Mouse (Mus musculus) forebrain, postnatal 0 days (tissue): ENCODE results near the gene Sobp. TPM values are rescaled to one million over a fixed set of nuclear protein-coding genes. Genes with fewer than 3 reads are reported as not detected.

ENCODE experiments used
- ATAC-seq: fragments of 200-750 bp; cut with Nextera tagmentation; 2 replicates; pipeline ENCODE4 v1.8.0; 2017; ENCODE audit warnings: mild to moderate bottlenecking, moderate library complexity
- DNase-seq: peaks from one replicate; pipeline ENCODE4 v3.0.0-alpha.2; 2015
- H3K27ac ChIP-seq: fragments of 300-500 bp; sonication (generic); 2 replicates; pipeline ENCODE4 v1.5.1; 2014; ENCODE audit warnings: low read depth, mild to moderate bottlenecking, antibody characterized with exemption, low read length, moderate library complexity, mixed read lengths
- H3K27me3 ChIP-seq: fragments of 300-500 bp; sonication (generic); 2 replicates; pipeline ENCODE4 v1.6.1; 2014; ENCODE audit warnings: mild to moderate bottlenecking, low read length, mixed read lengths; ENCODE audit not compliant: insufficient read depth
- H3K36me3 ChIP-seq: fragments of 300-500 bp; sonication (generic); 2 replicates; pipeline ENCODE4 v1.6.1; 2014; ENCODE audit warnings: mild to moderate bottlenecking, moderate library complexity; ENCODE audit not compliant: insufficient read depth
- H3K4me1 ChIP-seq: fragments of 300-500 bp; sonication (generic); 2 replicates; pipeline ENCODE4 v1.6.1; 2014; ENCODE audit warnings: antibody characterized with exemption; ENCODE audit not compliant: insufficient read depth
- H3K4me2 ChIP-seq: fragments of 300-500 bp; sonication (generic); 2 replicates; pipeline ENCODE4 v1.6.1; 2014; ENCODE audit warnings: low read depth, mild to moderate bottlenecking, moderate library complexity
- H3K4me3 ChIP-seq: fragments of 300-500 bp; sonication (generic); 2 replicates; pipeline ENCODE4 v1.5.1; 2014; ENCODE audit warnings: low read depth, low read length, mixed read lengths
- H3K9ac ChIP-seq: fragments of 300-500 bp; sonication (generic); 2 replicates; pipeline ENCODE4 v1.6.1; 2014; ENCODE audit warnings: mild to moderate bottlenecking
- H3K9me3 ChIP-seq: fragments of 300-500 bp; sonication (generic); 2 replicates; pipeline ENCODE4 v1.6.1; 2016; ENCODE audit warnings: low read length
- CTCF ChIP-seq: sonication (generic); IDR thresholded peaks from 2 replicates; pipeline ENCODE4 v1.5.1; 2016; ENCODE audit warnings: antibody characterized with exemption, control low read depth, low read depth
- WGBS: fragments of 180-500 bp; shearing (Covaris S2); extraction: QIAGEN DNeasy Blood & Tissue Kit; methylation state at CpG from one replicate; pipeline ENCODE4 v1.1.7; 2014; 5-methylcytosine and 5-hydroxymethylcytosine counted together
- polyA plus RNA-seq: library from polyadenylated mRNA; unstranded; fragments of >200 nt; fragmentation: Nextera tagmentation; extraction: Ambion mirVana; gene quantifications from 2 replicates; pipeline ENCODE4 v1.2.1, GENCODE M21; 2015
- total RNA-seq: library from RNA; depleted of rRNA; stranded (reverse); fragments of >200 nt; gene quantifications from 2 replicates; pipeline ENCODE4 v1.2.3, GENCODE M21; 2014

The Sobp gene
- total and polyA plus RNA-seq, 2 experiments from 2014 or later, result 19.9 to 38.3 TPM

DNA sequence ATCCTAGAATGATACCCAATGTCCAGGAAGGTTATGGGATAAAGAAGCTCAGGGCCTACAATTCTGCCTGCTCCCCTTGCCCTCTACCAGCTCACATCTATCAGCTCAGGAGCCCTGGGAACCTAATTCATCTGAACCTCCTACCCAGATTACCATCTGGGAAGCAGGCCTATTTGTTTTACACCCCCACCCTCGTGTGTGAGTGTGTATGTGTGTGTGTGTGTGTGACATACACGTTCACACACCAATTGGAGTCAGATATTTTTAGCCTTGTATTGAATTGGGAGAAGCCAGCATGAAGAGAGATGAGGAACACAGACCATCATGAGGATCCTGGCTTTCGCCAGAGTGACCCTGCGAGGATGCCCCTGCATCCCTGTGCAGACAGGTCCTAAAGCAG, 77.7 kb downstream of the Sobp start:
- Histone ChIP-seq H3K9ac (no peak overlapping the region), H3K9me3 (no peaks in the 10 kb centered on the region), H3K4me1 (peaks cover 13% of the 10 kb centered on the region; the same call in 1 of the 2 replicates), H3K4me3 (no peak overlapping the region), H3K27ac (no peak overlapping the region), H3K4me2 (no peak overlapping the region), H3K27me3 (no peaks in the 10 kb centered on the region), H3K36me3 (no peaks in the 10 kb centered on the region)
- ATAC-seq (no peak), DNase-seq (no peak)
- 68% methylated on average over 4 of the region's 4 CpGs for WGBS
- TF ChIP-seq CTCF, result no peak

GRCm38 (mm10) chr10:43094537-43094936, 79.8 kb downstream of the Sobp start:
- Histone ChIP-seq H3K4me2 (no peak overlapping the region), H3K27me3 (no peaks in the 10 kb centered on the region), H3K27ac (no peak overlapping the region), H3K9me3 (no peaks in the 10 kb centered on the region), H3K36me3 (no peaks in the 10 kb centered on the region), H3K9ac (no peak overlapping the region), H3K4me3 (no peak overlapping the region), H3K4me1 (0 out of 2 replicates have a peak, but pooled peaks cover 3% of the 10 kb centered on the region)
- TF ChIP-seq CTCF, result no peak
- DNase-seq (no peak), ATAC-seq (no peak)
- WGBS, result 28% methylated on average over 5 of the region's 5 CpGs

- WGBS, result 56% methylated on average over 10 of the region's 10 CpGs
- ATAC-seq, result peak; percentile 75
- H3K27ac ChIP-seq, result peak overlapping the region; percentile 45; the same call in 1 of the 2 replicates
Measured at GRCm38 (mm10) chr10:43093440-43093839, 80.9 kb downstream of the Sobp start.

DNA sequence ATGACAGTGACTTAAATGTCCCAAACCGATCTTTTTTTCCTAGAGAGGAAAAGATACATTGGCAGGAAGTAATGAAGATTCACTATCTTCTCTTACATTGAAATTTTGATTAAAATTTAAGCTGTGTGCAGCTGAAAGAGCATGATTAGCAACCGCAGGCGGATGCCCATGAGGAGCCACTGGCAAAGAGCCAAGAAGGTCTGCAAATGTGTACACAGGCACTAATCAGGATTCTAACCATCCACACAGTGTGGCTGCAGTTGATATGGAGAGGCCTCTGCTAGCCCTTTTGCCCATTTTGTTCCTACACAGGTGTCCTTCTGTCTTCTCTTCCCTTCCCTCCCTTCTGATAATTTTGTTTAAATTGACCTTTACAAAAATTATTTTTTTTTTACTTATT, 84.3 kb downstream of the Sobp start:
- Histone ChIP-seq H3K4me3 (no peak overlapping the region), H3K36me3 (peaks cover 5% of the 10 kb centered on the region), H3K27me3 (no peaks in the 10 kb centered on the region), H3K9me3 (no peaks in the 10 kb centered on the region), H3K4me2 (no peak overlapping the region), H3K9ac (no peak overlapping the region), H3K4me1 (0 out of 2 replicates have a peak, but pooled peaks cover 3% of the 10 kb centered on the region), H3K27ac (no peak overlapping the region)
- 43% methylated on average over 3 of the region's 3 CpGs for WGBS
- DNase-seq, result no peak
- no peak for ATAC-seq
- no peak for TF ChIP-seq CTCF

More at GRCm38 (mm10) chr10:43093440-43093839, 80.9 kb downstream of the Sobp start:
- Histone ChIP-seq H3K4me2 (no peak overlapping the region), H3K36me3 (no peaks in the 10 kb centered on the region), H3K27me3 (no peaks in the 10 kb centered on the region), H3K9me3 (no peaks in the 10 kb centered on the region), H3K4me3 (no peak overlapping the region), H3K9ac (no peak overlapping the region), H3K4me1 (0 out of 2 replicates have a peak, but pooled peaks cover 3% of the 10 kb centered on the region)
- peak; percentile 17 for TF ChIP-seq CTCF
- peak; percentile 68 for DNase-seq

- WGBS, result 30% methylated on average over 2 of the region's 2 CpGs
- Histone ChIP-seq H3K4me2 (no peak overlapping the region), H3K4me3 (no peak overlapping the region), H3K9me3 (no peaks in the 10 kb centered on the region), H3K27ac (no peak overlapping the region), H3K36me3 (peaks cover 5% of the 10 kb centered on the region), H3K4me1 (0 out of 2 replicates have a peak, but pooled peaks cover 3% of the 10 kb centered on the region), H3K27me3 (no peaks in the 10 kb centered on the region), H3K9ac (no peak overlapping the region)
- DNase-seq (no peak), ATAC-seq (no peak)
- TF ChIP-seq CTCF, result no peak
Measured at GRCm38 (mm10) chr10:43087421-43087820, 86.9 kb downstream of the Sobp start.

- 85% methylated on average over 6 of the region's 6 CpGs for WGBS
- no peak overlapping the region for H3K9ac ChIP-seq
- H3K4me1 ChIP-seq, result no peaks in the 10 kb centered on the region
- H3K27ac ChIP-seq, result no peak overlapping the region
- no peak for TF ChIP-seq CTCF
- ATAC-seq (no peak), DNase-seq (no peak)
- no peak overlapping the region for H3K4me2 ChIP-seq
- H3K36me3 ChIP-seq, result peaks cover 5% of the 10 kb centered on the region
- no peaks in the 10 kb centered on the region for H3K9me3 ChIP-seq
- no peaks in the 10 kb centered on the region for H3K27me3 ChIP-seq
- H3K4me3 ChIP-seq, result no peak overlapping the region
Measured at GRCm38 (mm10) chr10:43086888-43087287, 87.4 kb downstream of the Sobp start.

DNA sequence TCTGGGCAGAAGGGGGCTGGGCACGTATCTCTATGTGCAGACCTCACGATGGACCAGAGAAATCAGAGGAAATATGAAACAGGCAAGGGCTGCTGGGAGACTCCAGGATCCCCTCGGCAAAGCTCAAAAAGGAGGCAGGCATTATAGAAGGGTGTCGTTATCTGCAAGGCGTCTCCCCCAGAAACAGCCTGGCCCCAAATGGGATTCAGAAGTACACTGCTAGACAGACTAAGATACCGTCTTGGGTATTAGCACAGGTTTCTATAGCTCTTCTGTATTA, 90.3 kb downstream of the Sobp start:
- Histone ChIP-seq H3K9me3 (no peaks in the 10 kb centered on the region), H3K4me1 (no peaks in the 10 kb centered on the region), H3K4me2 (no peak overlapping the region), H3K4me3 (no peak overlapping the region), H3K9ac (no peak overlapping the region), H3K27ac (peak overlapping the region; percentile 46), H3K36me3 (peaks cover 5% of the 10 kb centered on the region), H3K27me3 (no peaks in the 10 kb centered on the region)
- DNase-seq, result no peak
- ATAC-seq, result no peak
- TF ChIP-seq CTCF, result no peak
- 8% methylated on average over 6 of the region's 6 CpGs for WGBS
